Mouse (Mus musculus) c-Kit-positive CD71-negative TER-119-negative erythroid progenitor cells, embryonic 14.5 days (primary cell): ENCODE results near the gene Wwox.

Source experiments
- DNase-seq: peaks from one replicate; pipeline ENCODE4 v3.0.0-alpha.2; 2013; ENCODE audit warnings: low read depth

Wwox gene

GRCm38 (mm10) chr8:114973002-114973461 is 533.6 kb downstream of the Wwox start:
- no peak for DNase-seq

DNA sequence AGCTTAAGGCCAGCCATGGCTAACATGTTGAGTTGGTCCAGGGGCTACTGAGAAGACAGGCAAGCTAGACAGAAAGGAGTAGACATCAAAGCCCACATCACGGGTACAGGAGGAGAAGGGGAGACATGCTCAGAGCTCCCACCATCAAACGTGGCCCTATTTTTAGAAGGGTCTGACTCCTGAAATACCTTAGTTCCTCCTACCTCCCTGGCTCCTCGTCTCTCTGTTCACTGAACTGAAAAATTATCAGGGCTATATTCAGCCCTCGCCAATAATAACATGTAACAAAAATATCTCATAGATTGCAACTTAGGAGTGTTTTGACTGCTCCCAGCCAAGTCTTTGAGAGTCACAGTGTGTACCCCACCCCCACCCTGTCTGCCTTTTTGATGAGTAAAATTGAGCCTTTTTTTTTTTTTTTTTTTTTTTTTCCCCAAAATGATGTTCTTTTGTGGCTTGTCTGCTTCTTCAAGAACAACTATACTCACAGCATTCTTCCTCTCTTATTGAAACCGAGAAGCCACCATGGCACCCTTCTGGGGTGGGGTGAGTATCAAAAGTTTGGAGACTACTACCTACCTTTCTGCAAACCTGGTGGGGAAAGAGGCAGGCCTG is 535.0 kb downstream of the Wwox start:
- DNase-seq, result no peak

- DNase-seq, result no peak
These were observed 538.3 kb downstream of the Wwox start for GRCm38 (mm10) chr8:114977746-114978145.

- no peak for DNase-seq
These were observed 538.9 kb downstream of the Wwox start for GRCm38 (mm10) chr8:114978206-114978960.

DNA sequence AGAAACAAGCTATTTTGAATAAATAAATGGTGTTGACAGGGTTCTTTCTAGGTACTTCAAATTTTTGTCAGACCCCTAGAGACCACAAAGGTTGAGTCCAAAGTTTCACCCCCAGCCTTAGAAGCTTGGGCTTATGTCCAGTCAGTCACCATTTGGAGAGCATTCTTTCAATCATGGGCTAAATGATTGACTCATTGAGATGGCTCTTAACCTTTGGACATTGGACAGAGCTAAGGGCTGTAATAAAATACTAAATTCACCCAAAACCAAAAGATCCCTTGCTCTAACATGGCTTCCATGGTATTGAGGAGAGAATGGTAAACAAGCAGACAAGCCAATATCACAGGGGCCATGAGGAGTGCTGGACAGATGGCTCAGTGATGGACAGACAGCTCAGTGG is 540.2 kb downstream of the Wwox start:
- no peak for DNase-seq

- DNase-seq, result no peak
These were observed 543.3 kb downstream of the Wwox start for GRCm38 (mm10) chr8:114982762-114983161.

- no peak for DNase-seq
These were observed 545.0 kb downstream of the Wwox start for GRCm38 (mm10) chr8:114984500-114984899.

DNA sequence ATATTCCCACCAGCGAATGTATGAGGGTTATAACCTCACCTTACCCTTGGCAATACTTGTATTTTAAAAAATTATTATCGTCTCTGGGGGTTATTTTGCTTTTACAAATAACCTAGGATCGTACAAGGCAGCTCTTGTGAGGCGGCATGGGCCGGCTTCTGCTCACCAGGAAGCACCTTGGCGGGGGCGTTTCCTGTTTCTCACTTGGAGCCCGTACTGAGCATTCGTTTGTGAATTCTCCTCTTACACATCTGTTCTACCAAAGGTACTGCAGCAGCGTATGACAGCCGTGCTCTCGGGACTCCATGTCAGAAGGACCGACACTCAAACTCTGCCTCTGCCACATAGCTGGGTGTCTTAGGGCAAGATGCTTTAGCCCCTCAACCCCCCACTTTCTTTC is 546.5 kb downstream of the Wwox start:
- DNase-seq, result peak; percentile 22

DNA sequence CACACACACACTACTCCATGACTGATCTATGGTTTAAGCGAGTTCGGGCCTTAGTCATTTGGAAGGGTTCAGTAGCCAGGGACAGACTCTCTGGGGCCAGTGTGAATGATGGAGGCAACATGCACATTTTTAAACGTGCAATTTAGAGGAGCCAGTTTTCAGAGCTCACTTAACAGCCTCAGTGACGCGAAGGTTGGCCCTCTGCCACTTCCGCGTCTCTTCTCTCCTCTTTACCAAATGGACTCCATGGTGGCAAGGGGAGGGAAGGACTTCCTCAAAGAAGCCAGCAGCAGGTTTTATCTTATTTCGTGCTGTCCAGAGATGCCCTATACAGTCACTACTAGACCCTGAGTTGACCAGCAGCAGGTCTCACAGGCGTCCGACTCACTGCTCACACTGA is 547.5 kb downstream of the Wwox start:
- no peak for DNase-seq

GRCm38 (mm10) chr8:114990865-114991613 is 551.6 kb downstream of the Wwox start:
- DNase-seq, result no peak

GRCm38 (mm10) chr8:115000736-115001135 is 561.3 kb downstream of the Wwox start:
- DNase-seq, result no peak

GRCm38 (mm10) chr8:115005021-115005420 is 565.6 kb downstream of the Wwox start:
- DNase-seq, result no peak

- DNase-seq, result no peak
These were observed 567.1 kb downstream of the Wwox start for GRCm38 (mm10) chr8:115006561-115006960.

DNA sequence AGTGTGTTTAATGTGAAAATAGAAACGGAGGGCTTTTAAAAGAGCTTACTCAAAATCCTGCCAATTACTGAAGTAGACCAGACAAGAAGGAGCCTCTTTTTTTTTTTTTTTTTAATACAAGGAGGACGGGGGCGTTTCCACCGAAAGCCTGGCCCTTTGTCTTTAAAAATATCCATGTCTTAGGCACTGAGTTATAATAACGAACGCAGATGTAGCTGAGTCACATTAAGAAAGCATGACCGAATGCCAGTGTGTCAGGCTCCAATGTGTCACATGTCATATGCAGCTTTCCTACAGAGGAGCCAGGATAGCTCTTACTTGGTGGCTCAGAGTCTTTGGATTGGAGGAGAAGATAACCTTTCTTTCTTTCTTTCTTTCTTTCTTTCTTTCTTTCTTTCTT is 567.8 kb downstream of the Wwox start:
- DNase-seq, result no peak

- no peak for DNase-seq
These were observed 569.5 kb downstream of the Wwox start for GRCm38 (mm10) chr8:115008624-115009620.

- no peak for DNase-seq
These were observed 570.7 kb downstream of the Wwox start for GRCm38 (mm10) chr8:115009897-115010768.

GRCm38 (mm10) chr8:115010769-115011073 is 571.3 kb downstream of the Wwox start:
- DNase-seq, result no peak

DNA sequence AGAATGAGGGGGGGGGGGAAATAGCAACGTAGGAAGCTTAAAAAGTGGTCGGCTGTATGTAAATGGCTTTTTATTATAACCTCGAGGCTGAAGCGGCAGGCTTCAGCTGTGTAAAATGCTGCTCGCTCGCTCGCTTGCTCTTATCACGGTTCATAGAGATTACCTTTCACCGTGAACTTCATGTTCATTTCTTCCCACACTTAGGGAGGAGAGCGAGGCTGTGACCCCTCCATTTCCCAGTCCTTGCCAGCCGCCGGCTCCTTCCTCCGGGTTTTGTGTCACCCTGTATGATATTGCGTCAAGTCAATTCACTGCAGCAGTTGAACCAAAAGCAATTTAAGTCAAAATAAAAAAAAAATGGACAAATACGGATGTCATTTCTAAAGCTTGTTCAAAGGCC is 580.2 kb downstream of the Wwox start:
- DNase-seq, result no peak

DNA sequence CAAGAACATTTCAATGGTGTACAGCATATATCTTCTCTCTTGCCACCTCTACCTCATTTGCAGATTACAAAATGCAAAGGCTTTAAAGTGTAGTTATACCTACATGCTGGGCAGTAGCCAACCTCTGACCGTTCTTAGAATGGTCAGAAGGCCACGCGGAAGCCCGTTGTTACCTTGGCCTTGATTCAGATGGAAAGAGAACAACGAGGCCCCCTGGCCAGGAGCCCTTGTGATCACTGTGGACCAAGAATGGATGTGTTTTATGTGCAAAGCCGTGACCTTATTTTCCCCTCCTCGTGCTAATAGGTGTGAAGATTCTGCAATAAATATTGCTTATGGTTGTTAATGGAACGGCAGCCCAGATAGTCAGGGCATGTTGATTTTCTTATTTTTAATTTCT is 582.3 kb downstream of the Wwox start:
- DNase-seq, result no peak

- DNase-seq, result no peak
These were observed 584.6 kb downstream of the Wwox start for GRCm38 (mm10) chr8:115024062-115024461.
